Mouse (Mus musculus): Measurements from ENCODE around the gene Lrpprc. TPM values are rescaled to one million over a fixed set of nuclear protein-coding genes. Genes with fewer than 3 reads are reported as not detected.

Lrpprc gene
- polyA plus RNA-seq, 1 experiment, result 11.2 TPM

- TF ChIP-seq CTCF (IDR thresholded peaks at IDR 0.05; ENCODE audit: control insufficient read depth, insufficient read depth, insufficient replicate concordance, low read depth, low read length) (no peak), POLR2A (IDR thresholded peaks at IDR 0.05; ENCODE audit: control insufficient read depth, low read depth, low read length) (no peak)
- Histone ChIP-seq H3K36me3 (ENCODE audit: control insufficient read depth, insufficient read depth, low read length) (no peaks in the 10 kb centered on the region), H3K27ac (ENCODE audit: control insufficient read depth, insufficient read depth, low read depth, low read length) (no peak overlapping the region), H3K27me3 (ENCODE audit: control insufficient read depth, insufficient read depth, low read length) (no peaks in the 10 kb centered on the region; the same call in 1 of the 2 replicates), H3K4me1 (ENCODE audit: control insufficient read depth, insufficient read depth, low read length) (peaks cover 14% of the 10 kb centered on the region), H3K4me3 (ENCODE audit: control insufficient read depth, low read depth, low read length) (no peak overlapping the region)
Measured at GRCm38 (mm10) chr17:84674048-84674447, 116.5 kb downstream of the Lrpprc start.

GRCm38 (mm10) chr17:84672376-84673369 lies 117.9 kb downstream of the Lrpprc start:
- H3K4me1 ChIP-seq (ENCODE audit: control insufficient read depth, insufficient read depth, low read length), result peaks cover 14% of the 10 kb centered on the region
- no peak for TF ChIP-seq POLR2A (IDR thresholded peaks at IDR 0.05; ENCODE audit: control insufficient read depth, low read depth, low read length)
- no peak for TF ChIP-seq CTCF (IDR thresholded peaks at IDR 0.05; ENCODE audit: control insufficient read depth, insufficient read depth, insufficient replicate concordance, low read depth, low read length)
- H3K27ac ChIP-seq (ENCODE audit: control insufficient read depth, insufficient read depth, low read depth, low read length), result no peak overlapping the region
- H3K4me3 ChIP-seq (ENCODE audit: control insufficient read depth, low read depth, low read length), result no peak overlapping the region
- no peaks in the 10 kb centered on the region for H3K36me3 ChIP-seq (ENCODE audit: control insufficient read depth, insufficient read depth, low read length)
- H3K27me3 ChIP-seq (ENCODE audit: control insufficient read depth, insufficient read depth, low read length), result no peaks in the 10 kb centered on the region; the same call in 1 of the 2 replicates

GRCm38 (mm10) chr17:84667848-84668247 lies 122.7 kb downstream of the Lrpprc start:
- Histone ChIP-seq H3K36me3 (ENCODE audit: control insufficient read depth, insufficient read depth, low read length) (no peaks in the 10 kb centered on the region), H3K27me3 (ENCODE audit: control insufficient read depth, insufficient read depth, low read length) (no peaks in the 10 kb centered on the region), H3K4me3 (ENCODE audit: control insufficient read depth, low read depth, low read length) (no peak overlapping the region), H3K4me1 (ENCODE audit: control insufficient read depth, insufficient read depth, low read length) (no peaks in the 10 kb centered on the region), H3K27ac (ENCODE audit: control insufficient read depth, insufficient read depth, low read depth, low read length) (no peak overlapping the region)
- no peak for TF ChIP-seq CTCF (IDR thresholded peaks at IDR 0.05; ENCODE audit: control insufficient read depth, insufficient read depth, insufficient replicate concordance, low read depth, low read length)
- no peak for TF ChIP-seq POLR2A (IDR thresholded peaks at IDR 0.05; ENCODE audit: control insufficient read depth, low read depth, low read length)

- no peak overlapping the region for H3K4me3 ChIP-seq (ENCODE audit: control insufficient read depth, low read depth, low read length)
- H3K4me1 ChIP-seq (ENCODE audit: control insufficient read depth, insufficient read depth, low read length), result no peaks in the 10 kb centered on the region
- H3K36me3 ChIP-seq (ENCODE audit: control insufficient read depth, insufficient read depth, low read length), result no peaks in the 10 kb centered on the region
- H3K27ac ChIP-seq (ENCODE audit: control insufficient read depth, insufficient read depth, low read depth, low read length), result no peak overlapping the region
- no peaks in the 10 kb centered on the region for H3K27me3 ChIP-seq (ENCODE audit: control insufficient read depth, insufficient read depth, low read length)
- TF ChIP-seq POLR2A (IDR thresholded peaks at IDR 0.05; ENCODE audit: control insufficient read depth, low read depth, low read length), result no peak
- TF ChIP-seq CTCF (IDR thresholded peaks at IDR 0.05; ENCODE audit: control insufficient read depth, insufficient read depth, insufficient replicate concordance, low read depth, low read length), result no peak
Measured at GRCm38 (mm10) chr17:84665691-84666090, 124.9 kb downstream of the Lrpprc start.

GRCm38 (mm10) chr17:84665053-84665452 lies 125.5 kb downstream of the Lrpprc start:
- Histone ChIP-seq H3K27ac (ENCODE audit: control insufficient read depth, insufficient read depth, low read depth, low read length) (no peak overlapping the region), H3K27me3 (ENCODE audit: control insufficient read depth, insufficient read depth, low read length) (no peaks in the 10 kb centered on the region), H3K4me3 (ENCODE audit: control insufficient read depth, low read depth, low read length) (no peak overlapping the region), H3K4me1 (ENCODE audit: control insufficient read depth, insufficient read depth, low read length) (no peaks in the 10 kb centered on the region), H3K36me3 (ENCODE audit: control insufficient read depth, insufficient read depth, low read length) (no peaks in the 10 kb centered on the region)
- TF ChIP-seq POLR2A (IDR thresholded peaks at IDR 0.05; ENCODE audit: control insufficient read depth, low read depth, low read length), result no peak
- TF ChIP-seq CTCF (IDR thresholded peaks at IDR 0.05; ENCODE audit: control insufficient read depth, insufficient read depth, insufficient replicate concordance, low read depth, low read length), result no peak

DNA sequence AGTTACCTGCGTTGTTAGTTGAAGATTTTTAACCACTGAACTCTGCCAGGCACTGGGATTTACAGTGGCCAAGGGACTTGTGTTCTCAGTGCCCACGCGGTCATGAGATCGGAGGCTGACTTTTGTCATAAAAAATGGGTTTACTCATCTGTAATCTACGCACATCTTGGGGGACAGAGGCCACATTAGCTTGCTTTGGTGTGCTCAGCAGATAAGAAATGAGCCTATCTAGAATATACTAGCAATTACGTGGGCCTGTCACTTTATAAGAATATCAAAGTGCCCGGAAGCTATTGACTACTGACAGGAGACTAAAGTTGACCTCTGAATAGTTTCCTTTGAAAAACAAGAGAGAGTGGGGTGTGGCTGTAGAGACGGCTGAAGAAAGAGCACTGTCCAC lies 131.6 kb downstream of the Lrpprc start:
- no peak overlapping the region for H3K27ac ChIP-seq (ENCODE audit: control insufficient read depth, insufficient read depth, low read depth, low read length)
- no peaks in the 10 kb centered on the region for H3K4me1 ChIP-seq (ENCODE audit: control insufficient read depth, insufficient read depth, low read length)
- TF ChIP-seq CTCF (IDR thresholded peaks at IDR 0.05; ENCODE audit: control insufficient read depth, insufficient read depth, insufficient replicate concordance, low read depth, low read length), result no peak
- no peak for TF ChIP-seq POLR2A (IDR thresholded peaks at IDR 0.05; ENCODE audit: control insufficient read depth, low read depth, low read length)
- H3K4me3 ChIP-seq (ENCODE audit: control insufficient read depth, low read depth, low read length), result no peak overlapping the region
- H3K27me3 ChIP-seq (ENCODE audit: control insufficient read depth, insufficient read depth, low read length), result no peaks in the 10 kb centered on the region
- H3K36me3 ChIP-seq (ENCODE audit: control insufficient read depth, insufficient read depth, low read length), result no peaks in the 10 kb centered on the region

- Histone ChIP-seq H3K36me3 (ENCODE audit: control insufficient read depth, insufficient read depth, low read length) (no peaks in the 10 kb centered on the region), H3K27ac (ENCODE audit: control insufficient read depth, insufficient read depth, low read depth, low read length) (no peak overlapping the region), H3K4me1 (ENCODE audit: control insufficient read depth, insufficient read depth, low read length) (no peaks in the 10 kb centered on the region), H3K4me3 (ENCODE audit: control insufficient read depth, low read depth, low read length) (no peak overlapping the region), H3K27me3 (ENCODE audit: control insufficient read depth, insufficient read depth, low read length) (no peaks in the 10 kb centered on the region)
- TF ChIP-seq CTCF (IDR thresholded peaks at IDR 0.05; ENCODE audit: control insufficient read depth, insufficient read depth, insufficient replicate concordance, low read depth, low read length), result no peak
- TF ChIP-seq POLR2A (IDR thresholded peaks at IDR 0.05; ENCODE audit: control insufficient read depth, low read depth, low read length), result no peak
Measured at GRCm38 (mm10) chr17:84658195-84658594, 132.4 kb downstream of the Lrpprc start.
